Mouse (Mus musculus): ENCODE measurements around the gene Gng7.

The Gng7 gene

DNA sequence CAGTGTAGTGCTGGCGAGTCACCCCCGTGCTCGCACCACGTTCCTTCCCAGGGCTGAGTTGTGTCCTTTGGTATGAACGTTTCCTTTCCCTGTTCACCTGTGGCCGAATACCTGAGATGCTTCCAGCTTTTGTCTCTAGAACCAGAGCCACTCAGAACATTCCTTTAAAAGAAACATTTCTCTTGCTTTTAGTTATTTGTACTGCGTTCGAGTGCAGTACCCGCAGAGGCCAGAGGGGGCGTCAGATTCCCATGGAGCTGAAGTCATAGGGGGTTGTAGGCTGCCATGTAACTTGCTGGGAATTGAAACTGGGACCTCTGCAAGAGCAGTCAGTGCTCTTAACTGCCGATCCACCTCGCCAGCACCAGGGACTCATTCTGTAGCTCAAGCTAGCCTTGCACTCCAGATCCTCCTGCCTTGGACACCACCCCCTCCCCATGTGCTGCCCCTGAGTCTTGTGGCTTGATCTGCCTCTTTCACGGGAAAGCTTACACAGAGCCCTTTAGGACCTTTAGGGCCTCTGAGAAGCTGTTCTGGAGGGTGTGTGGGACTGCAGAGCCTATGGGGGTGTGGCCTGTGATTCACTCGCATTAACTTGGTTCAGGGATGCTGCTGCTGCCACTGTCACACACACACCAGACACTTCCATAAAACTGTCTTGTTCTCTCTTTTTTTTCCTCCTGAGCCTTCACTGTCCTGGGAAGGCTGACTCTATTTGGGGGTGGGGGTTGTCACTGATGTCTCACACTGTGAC, 67.9 kb downstream of the Gng7 start:
- no peak for DNase-seq (ENCODE audit: low spot score in 2 of 2)

DNA sequence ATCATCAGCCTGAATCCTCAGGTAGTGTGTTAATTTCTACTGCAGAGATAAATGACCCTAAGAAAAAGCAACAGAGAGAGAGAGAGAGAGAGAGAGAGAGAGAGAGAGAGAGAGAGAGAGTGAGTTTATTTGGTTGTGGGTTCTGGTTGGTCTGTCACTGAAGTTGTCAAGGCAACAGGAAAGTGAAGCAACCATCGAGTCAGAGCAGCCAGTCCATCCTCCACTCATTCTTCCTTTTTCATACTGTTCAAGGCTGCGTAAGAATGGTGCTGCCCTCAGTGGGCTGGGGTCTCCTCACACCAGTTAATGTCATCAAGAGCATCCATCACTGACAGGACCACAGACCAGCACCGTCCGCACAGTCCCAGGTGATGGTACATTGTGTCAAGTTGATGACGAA, 70.5 kb downstream of the Gng7 start:
- no peak for DNase-seq (ENCODE audit: low spot score in 2 of 2)

DNA sequence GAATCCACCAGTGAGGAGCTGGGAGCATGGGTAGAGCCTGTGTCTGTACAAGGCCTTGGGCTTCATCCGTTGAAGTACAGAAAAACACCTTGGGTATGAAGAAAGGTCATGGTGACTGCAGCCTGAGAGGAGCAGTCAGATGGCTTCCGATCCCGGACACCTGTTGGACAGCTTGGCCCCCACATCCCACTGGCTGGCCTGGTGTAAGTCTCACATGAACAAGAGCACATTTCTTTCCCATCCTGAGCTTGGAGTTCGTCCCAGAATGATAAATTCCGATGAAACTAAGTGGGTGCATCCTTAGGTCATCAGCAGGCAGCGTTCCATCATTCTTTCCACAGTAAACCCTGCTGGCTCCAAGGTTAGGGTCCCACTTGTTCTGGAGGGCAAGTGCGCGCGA, 71.0 kb downstream of the Gng7 start:
- no peak for DNase-seq (ENCODE audit: low spot score in 2 of 2)

DNA sequence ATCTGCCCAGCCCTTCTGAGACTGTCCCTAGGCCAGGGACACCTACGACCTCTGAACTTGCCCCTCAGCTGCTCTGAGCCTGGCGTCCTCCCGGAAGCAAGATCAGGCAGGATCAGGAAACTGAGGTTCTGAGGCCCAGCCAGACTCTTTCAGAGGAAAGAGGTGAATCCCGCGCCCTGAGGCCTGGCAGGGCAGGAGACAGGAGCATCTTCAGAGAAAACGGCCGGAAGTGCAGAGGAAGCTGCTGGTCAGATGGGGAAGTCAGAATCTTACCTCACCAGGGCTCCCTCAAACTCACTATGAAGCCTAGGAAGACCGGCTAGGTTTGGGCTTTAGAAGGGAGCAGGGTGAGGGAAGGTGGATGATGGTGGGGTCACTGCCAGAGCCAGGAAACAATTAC, 71.8 kb downstream of the Gng7 start:
- DNase-seq (ENCODE audit: low spot score in 2 of 2) = no peak

DNA sequence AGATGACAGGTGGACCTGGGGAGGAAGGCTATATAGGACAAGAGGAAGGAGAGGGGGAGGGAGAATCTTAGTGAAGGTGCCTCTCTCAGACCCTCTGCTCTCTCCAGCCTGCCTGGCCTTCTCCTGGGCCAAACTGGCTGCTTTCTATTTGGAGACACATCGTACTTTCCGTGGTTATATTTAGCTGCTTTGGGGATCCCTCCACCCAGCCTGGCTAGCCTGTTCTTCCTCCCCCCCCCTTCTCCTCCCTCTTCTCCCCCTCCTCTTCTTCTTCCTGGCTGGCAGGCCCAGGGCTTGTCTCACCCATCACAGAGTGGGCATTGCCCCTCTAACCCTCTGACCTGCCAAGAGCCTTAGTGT, 73.8 kb downstream of the Gng7 start:
- no peak for DNase-seq (ENCODE audit: low spot score in 2 of 2)

DNA sequence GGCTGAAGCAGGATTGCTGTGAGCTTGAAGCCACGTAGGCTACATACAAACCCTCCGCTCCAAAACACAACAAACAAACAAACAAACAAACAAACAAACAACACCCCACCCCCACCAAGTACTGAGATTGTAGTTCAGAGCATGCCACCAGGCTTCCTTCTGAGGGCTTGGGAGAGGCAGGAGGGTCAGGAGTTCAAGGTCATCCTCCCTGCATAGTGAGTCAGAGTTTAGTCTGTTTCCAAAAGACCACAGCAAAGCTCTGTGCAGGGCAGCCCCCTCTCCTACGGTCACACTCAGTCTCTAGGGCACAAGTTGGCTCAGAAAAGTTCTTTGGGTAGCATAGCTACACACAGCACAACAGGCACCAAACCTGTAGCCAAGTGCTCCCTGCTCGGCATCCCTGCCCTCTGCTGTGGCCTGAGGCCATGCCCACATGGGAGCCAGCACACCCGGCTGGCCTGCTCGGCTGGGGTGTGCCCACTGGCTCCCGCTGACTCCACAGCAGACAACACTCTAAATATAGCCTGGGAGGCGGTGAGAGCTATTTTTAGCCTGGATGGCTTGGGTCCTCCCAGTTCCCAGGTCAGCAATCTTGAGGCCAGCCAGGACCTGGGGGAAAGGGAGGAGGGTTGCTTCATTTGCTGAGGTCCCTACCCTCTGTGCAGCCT, 74.3 kb downstream of the Gng7 start:
- no peak for DNase-seq (ENCODE audit: low spot score in 2 of 2)

DNA sequence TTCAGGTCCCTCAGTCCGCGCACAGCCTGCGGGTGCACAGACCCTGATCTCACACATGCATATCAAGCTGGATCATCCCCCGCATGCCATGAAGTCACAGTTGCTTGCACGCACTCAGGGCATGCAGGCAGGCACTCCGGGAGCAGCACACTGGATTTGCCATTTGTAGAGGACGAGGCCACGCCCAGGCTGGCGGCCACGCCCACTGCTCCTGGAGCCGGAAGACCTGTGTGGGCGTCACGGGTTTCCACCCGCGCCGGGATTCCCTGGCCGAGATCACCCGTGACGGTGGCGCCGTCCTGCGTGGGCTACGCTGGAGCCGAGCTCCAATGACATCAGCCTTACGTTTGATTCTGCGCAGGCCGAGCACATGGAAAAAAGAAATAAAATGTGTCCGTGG, 75.1 kb downstream of the Gng7 start:
- peak; percentile 79 to 85 for DNase-seq (ENCODE audit: low spot score in 2 of 2)

DNA sequence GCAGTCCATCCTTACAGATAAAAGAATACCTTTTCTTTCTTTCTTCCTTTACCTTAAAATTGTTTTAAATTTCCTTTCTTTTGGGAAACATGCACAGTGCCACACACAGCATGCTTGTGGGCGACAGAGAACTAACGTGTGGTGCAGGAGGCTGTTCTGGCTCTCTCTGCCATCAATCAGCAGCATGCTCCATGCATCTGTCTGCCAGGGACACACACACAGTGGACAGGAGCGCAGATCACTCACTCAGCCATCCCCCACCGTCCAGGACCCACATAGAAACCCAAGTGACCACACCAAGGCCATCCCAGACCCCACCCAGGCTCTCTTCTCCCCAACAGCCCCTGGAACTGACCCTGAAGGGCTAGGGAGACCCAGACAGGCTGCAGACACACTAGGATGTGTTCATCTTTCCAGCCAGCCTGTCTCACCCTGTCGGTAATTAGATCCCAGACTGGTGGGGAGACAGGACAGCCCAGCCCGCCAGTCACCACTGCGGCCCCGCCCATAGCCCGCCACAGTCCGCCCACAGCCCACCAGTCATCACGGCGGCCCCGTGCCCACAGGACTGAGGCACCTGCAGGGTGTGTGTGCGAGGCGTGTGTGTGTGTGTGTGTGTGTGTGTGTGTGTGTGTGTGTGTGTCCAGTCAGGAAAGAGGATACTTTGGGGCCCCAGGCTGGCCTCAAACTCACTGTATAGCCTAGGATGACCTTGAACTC, 75.8 kb downstream of the Gng7 start:
- DNase-seq (ENCODE audit: low spot score in 2 of 2) = no peak

DNA sequence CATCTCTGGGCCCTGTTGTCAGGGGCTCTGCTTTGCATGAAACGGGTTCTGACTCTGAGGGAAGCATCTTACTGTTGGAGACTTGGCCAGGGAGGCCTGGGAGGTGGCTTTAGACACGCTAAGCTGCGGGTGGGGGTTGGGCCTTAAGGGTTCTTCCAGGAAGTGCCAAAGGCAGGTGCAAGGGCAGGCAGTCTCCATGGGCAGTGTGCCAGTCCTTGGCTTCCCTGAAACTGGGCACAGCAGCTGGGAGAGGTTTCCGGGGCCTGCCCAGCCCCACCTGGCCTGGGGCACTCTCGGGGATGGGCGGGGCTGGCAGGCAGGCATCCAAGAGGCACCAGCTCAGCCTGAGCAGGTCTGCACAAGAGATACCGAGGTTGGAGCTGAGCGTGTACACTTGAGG, 77.1 kb downstream of the Gng7 start:
- peak; percentile 64 to 81 for DNase-seq (ENCODE audit: low spot score in 2 of 2)

DNA sequence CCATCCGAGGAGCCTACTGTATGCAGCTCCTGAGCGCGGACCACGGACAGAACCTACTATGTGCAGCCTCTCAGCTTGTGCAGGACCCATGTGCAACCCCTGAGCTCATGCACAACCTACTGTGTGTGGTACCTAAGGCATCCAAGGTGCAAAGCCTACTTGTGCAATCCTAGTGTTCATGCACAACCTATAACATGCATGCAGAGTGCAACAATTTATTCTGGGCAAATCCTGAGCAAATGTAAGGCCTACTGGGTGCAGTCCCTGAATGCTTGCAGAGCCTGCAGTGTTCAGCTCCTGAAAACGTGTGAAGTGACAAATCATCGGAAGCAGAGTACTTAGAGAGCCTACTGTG, 78.0 kb downstream of the Gng7 start:
- no peak for DNase-seq (ENCODE audit: low spot score in 2 of 2)

DNA sequence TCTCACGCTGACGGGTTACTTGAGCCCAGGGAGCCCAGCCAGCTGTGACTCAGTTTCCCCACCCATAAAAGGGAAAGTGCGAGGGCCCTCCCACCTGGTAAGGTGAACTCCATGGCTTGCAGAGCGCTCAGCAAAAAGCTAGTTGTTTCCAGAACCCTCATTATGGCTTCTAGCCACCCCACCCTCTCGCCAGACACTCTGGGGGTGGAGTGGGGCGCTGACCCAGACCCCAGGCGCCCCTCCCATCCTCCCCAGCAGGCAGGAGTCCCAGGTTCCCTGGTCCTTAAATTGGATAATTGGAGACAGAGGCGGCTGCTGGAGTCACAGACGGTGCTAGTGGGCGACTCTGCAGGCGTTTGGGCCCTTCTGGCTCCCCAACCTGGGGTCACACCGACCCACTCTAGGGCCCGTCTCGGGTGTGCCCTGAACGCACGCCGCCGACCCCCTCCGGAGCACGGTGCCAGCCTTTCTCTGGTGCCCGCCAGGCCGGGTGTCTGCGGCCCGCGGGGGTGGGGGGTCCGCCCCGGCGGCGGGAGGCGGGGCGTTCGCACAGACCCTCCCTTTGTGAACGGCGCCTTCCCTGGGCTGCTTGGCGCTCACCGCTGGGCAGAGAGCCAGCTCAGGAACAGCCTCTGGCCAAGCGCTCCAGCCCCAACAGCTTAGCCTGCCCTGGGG, 78.5 kb downstream of the Gng7 start:
- DNase-seq (ENCODE audit: low spot score in 2 of 2) = peak; percentile 74 to 81

DNA sequence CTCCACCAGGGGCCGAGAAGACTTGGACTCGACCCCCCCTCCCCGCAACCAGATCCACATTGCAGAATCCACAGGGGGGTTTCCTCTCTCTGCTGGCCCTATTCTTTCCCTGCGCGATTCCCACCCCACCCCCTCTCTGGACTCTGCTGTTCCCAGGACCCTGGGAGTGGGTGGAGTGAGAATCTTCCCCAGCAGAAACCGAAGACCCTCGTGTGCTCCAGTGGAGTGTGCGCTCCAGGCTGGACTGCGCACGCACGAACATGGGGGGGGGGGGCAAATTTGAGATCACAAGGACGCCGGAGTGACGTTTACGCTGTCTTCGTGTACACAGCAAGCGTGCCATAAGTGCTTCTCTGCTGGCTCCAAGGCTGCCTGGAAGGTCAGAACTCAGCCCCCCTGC, 79.0 kb downstream of the Gng7 start:
- DNase-seq (ENCODE audit: low spot score in 2 of 2) = no peak

DNA sequence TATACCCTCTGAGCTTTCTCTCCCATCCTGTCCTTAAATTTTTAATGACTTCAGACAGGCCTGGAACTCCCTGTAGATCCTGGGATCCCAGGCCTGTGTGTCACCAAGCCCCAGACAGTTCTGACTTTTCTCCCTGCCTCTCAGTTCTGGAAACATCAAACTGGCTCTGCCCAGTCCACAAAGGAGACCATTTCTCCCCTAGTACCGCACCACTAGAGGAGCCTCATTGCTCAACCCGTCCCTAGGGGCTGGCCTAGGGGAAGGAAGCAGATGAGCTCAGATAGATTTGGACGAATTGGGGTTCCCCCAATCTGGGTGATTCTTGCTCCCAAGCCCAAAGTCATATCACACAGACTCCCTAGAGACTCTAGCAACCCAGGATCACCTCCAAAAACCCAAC, 79.5 kb downstream of the Gng7 start:
- no peak for DNase-seq (ENCODE audit: low spot score in 2 of 2)

DNA sequence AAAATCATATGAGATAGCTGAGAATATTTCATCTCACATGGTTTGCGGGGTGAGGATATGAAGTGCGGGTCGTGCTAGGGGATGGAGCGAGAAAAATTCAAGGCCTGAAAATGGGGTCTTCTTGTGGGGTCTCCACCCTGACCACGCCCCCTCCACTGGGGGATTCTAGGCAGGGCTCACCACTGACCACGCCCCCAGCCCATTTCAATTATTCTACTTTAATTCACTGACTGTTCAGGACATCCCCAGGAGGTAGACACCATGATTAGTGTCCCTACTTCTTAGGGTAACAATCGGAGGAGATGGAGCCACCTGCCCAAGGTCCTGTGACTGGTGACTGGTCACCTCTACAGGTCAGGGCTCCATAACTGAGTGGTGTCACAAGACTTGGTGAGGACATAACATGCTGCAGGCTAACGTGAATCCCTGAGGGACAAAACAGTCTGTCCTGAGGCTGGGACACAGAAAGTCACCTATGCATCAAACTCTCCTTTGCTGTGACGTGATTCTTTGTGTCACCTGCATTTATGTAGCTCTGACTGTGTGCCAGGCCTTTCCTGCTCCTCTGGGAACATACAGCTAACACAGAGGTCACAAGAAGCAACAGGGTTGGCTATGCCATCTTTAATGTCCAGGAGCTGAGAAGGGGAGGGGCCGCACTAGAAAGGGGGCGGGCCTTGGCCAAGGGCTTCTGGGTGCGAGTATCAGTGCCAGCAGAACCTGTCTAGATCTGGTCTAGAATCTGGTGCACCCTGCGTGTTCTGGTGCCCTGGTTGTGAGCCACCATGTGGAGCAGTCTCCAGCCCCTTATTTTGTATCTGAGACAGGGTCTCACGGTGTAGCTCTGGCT, 80.4 kb downstream of the Gng7 start:
- DNase-seq (ENCODE audit: low spot score in 2 of 2) = no peak

DNA sequence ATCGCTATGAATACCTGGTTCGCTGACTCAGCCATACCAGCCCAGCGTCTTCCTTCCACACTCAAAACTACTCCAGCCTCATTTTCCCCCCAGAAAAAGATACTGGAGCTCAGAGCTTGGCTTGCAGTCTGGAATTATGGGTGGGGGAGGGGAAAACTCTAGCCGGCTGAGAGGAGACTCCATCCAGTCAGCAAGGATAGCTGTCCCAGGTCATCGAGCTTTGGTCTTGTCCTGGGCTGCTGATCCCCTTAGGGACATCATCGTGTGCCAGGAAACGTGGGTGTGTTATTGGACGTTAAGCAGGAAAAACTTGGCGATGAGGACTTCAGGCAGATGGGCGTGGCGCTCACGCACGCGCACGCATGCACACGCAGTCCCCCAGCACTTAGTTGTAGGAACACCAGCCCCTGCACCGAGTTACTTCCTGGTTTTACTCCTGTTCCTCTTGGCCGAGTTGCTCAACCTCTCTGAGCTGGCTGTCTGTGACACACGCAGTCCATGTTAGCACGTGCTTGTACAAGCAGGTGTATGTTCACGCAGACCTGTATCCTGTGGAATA, 81.2 kb downstream of the Gng7 start:
- DNase-seq (ENCODE audit: low spot score in 2 of 2) = no peak

DNA sequence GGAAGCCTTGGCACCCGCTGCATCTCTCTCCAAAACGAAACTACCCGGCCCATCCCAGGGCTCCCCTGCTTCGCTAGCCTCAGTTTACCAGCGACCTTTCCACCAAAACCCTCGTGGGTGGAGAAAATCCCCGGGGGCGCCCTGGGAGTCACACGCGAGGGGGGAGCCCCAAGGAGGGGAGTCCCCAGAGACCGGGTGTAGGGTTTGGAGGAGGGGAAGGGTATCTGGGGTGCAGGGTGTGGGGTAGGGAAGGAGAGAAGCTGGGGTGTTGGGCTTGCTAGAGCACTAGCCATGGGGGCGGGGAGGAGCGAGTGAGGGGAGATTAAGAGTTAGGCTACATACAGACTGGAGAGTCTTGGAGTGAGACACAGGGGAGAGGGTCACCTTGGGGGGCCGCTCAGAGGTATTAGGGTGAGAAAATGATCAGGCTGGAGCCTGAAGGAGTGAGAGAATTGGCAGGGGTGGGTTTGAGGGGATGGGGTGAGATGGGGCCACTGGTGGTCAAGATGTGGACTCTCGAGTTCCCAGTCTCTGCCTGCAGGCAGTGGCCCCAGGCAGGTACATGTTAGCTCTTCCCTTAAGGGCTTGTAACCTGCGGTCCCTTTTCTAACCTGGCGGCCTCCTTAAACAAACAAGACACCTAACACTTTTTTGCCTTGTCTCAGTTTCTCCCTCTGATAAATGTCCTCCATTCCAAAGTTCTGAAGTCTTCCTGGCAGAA, 81.9 kb downstream of the Gng7 start:
- no peak for DNase-seq (ENCODE audit: low spot score in 2 of 2)

DNA sequence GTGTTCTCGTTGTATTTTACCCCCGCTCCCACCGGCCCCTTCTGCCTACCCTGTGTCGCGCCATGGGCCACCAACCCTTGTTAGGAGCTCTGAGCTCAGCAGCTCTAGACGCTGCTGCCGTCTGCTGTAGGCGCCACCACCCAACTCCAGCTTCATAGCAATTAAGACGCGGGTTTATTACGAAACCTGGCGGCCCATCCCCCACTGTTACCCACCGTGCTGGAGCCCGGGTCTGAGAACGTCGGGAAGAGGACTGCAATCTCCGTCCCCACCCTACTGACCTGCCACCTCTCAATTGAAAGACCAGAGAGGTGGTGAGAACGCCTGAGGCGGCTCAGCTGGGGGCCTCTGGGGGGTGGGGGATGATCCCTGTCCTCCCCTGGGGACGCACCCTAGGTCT, 82.5 kb downstream of the Gng7 start:
- DNase-seq (ENCODE audit: low spot score in 2 of 2) = no peak

DNA sequence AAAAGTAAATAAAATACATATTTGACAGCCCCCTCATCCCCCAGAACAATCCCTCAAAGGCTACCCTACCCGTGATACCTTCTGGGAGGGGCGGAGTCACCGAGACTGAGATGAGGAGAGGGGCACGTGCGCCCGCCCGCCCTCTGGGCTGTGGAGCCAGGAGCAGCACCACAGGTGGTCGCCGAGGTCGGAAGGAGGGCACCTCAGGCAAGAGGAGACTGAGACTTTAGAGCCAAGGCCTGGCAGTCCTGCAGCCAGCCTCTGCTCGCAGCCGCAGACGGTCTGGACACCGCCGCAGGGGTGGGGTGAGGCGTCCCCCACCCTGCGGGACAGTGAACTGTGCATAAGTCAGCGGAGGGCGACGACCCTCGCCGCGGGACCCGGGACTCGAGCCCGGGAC, 83.0 kb downstream of the Gng7 start:
- DNase-seq (ENCODE audit: low spot score in 2 of 2) = no peak

DNA sequence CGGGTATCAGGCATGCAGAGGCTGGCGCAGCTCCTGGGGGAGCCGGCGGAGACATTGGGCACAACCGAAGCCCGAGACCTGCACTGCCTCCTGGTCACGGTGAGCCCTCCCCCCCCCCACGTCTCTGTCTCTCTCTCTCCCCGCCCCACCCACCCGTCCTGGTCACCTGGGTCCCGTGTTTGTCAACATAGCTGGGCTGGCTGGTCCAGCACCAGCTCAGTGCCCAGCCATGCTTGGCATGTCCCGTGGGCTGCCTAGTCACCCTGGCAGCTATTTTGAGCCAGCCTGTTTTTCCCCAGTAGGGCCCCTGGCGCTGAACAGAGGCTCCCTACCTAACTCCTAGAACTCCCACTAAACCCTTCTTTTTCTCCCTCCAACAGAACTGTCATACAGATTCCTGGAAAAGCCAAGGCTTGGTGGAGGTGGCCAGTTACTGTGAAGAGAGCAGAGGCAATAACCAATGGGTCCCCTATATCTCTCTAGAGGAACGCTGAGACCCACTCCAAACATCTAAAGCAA, 83.5 kb downstream of the Gng7 start:
- no peak for DNase-seq (ENCODE audit: low spot score in 2 of 2)

DNA sequence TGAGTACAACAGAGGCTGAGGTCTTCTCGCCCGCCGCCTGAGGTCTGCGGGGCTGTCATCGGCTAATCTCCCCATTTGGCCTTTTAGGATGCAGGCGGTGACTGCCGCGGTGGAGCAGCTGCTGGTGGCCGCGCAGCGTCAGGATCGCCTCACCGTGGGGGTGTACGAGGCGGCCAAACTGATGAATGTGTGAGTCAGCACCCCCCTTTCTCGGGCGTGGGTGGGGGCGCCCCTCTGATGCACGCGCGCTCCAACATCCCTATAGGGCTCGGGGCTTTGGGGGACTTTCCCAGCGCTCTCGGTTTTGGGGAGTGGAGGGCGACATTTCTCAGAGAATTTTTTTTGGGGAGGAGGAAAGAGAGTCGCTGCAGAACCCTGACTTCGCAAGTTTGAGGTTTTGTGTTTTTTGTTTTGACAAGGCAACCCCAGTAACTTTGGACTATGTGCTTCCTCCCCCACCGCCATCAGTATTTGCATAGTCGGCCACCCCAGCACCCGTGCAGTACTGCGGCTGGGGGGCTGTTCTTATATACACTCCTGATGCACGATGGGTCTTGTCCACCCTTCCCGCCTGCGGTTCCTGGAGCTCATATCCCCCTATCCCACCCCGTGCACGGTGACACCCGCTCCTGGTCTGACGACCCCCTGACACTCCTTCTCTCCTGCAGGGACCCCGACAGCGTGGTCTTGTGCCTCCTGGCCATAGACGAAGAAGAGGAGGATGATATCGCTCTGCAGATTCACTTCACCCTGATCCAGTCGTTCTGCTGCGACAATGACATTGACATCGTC, 84.2 kb downstream of the Gng7 start:
- no peak for DNase-seq (ENCODE audit: low spot score in 2 of 2)

Measured in urinary bladder, postnatal 4 days (tissue).